Mouse (Mus musculus) heart, postnatal 0 days (tissue): ENCODE results near the gene Dio1.

Source experiments
- CTCF ChIP-seq: IDR thresholded peaks from 2 replicates; pipeline ENCODE4 v1.5.1; 2016; ENCODE audit warnings: antibody characterized with exemption, control low read depth, low read depth
- EP300 ChIP-seq: IDR thresholded peaks from 2 replicates; pipeline ENCODE4 v1.6.1; 2016; ENCODE audit warnings: antibody characterized with exemption, low read depth

GRCm38 (mm10) chr4:107328530-107328929 is 21.6 kb upstream of the Dio1 start:
- TF ChIP-seq CTCF: no peak
- TF ChIP-seq EP300: no peak
